Mouse (Mus musculus): ENCODE measurements at regions not wholly inside any gene's neighbourhood (a gene's known extent, or its start where the extent isn't known, plus 50 kb on each side); places are given as distances from the start of the nearest gene placed in this dataset.

GRCm38 (mm10) chr1:186230476-186230875 lies 113.4 kb upstream of the Lyplal1 start:
- H3K9ac ChIP-seq = no peak overlapping the region
- H3K4me1 ChIP-seq (replicated peaks) = no peaks in the 10 kb centered on the region
- H3K9me3 ChIP-seq = no peaks in the 10 kb centered on the region
- no peaks in the 10 kb centered on the region for H3K27me3 ChIP-seq
- no peak overlapping the region for H3K27ac ChIP-seq (replicated peaks)
- no peak for ATAC-seq (ENCODE audit: low read depth)
- no peak overlapping the region for H3K4me2 ChIP-seq
- no peak overlapping the region for H3K4me3 ChIP-seq
- 85% methylated on average over 5 of the region's 5 CpGs for WGBS
- no peaks in the 10 kb centered on the region for H3K36me3 ChIP-seq

GRCm38 (mm10) chr1:186229856-186230255 lies 112.7 kb upstream of the Lyplal1 start:
- Histone ChIP-seq H3K4me2 (no peak overlapping the region), H3K27ac (replicated peaks) (no peak overlapping the region), H3K9ac (no peak overlapping the region), H3K4me1 (replicated peaks) (no peaks in the 10 kb centered on the region), H3K36me3 (no peaks in the 10 kb centered on the region), H3K27me3 (no peaks in the 10 kb centered on the region), H3K9me3 (no peaks in the 10 kb centered on the region), H3K4me3 (no peak overlapping the region)
- ATAC-seq (ENCODE audit: low read depth) = no peak
- WGBS = 82% methylated on average over 6 of the region's 6 CpGs

- Histone ChIP-seq H3K36me3 (no peaks in the 10 kb centered on the region), H3K9me3 (no peaks in the 10 kb centered on the region), H3K27me3 (no peaks in the 10 kb centered on the region), H3K4me3 (no peak overlapping the region), H3K4me2 (no peak overlapping the region), H3K4me1 (replicated peaks) (peaks cover under 1% of the 10 kb centered on the region; the same call in 1 of the 2 replicates), H3K9ac (no peak overlapping the region), H3K27ac (replicated peaks) (no peak overlapping the region)
- ATAC-seq (ENCODE audit: low read depth) = no peak
- WGBS = 93% methylated on average over 4 of the region's 4 CpGs
Observed at GRCm38 (mm10) chr1:186228396-186228795, 111.3 kb upstream of the Lyplal1 start.

GRCm38 (mm10) chr1:186224231-186224630 lies 107.1 kb upstream of the Lyplal1 start:
- no peak overlapping the region for H3K27ac ChIP-seq (replicated peaks)
- H3K9ac ChIP-seq = no peak overlapping the region
- H3K4me1 ChIP-seq (replicated peaks) = peaks cover 4% of the 10 kb centered on the region; the same call in 1 of the 2 replicates
- H3K4me3 ChIP-seq = no peak overlapping the region
- H3K36me3 ChIP-seq = no peaks in the 10 kb centered on the region
- no peaks in the 10 kb centered on the region for H3K27me3 ChIP-seq
- no peaks in the 10 kb centered on the region for H3K9me3 ChIP-seq
- H3K4me2 ChIP-seq = no peak overlapping the region
- no peak for ATAC-seq (ENCODE audit: low read depth)
- 76% methylated on average over 5 of the region's 5 CpGs for WGBS

GRCm38 (mm10) chr1:186223417-186223816 lies 106.3 kb upstream of the Lyplal1 start:
- H3K4me1 ChIP-seq (replicated peaks) = peaks cover 4% of the 10 kb centered on the region; the same call in 1 of the 2 replicates

GRCm38 (mm10) chr1:186218995-186219394 lies 101.9 kb upstream of the Lyplal1 start:
- H3K36me3 ChIP-seq = no peaks in the 10 kb centered on the region
- H3K9me3 ChIP-seq = no peaks in the 10 kb centered on the region
- WGBS = 89% methylated on average over 4 of the region's 4 CpGs
- H3K4me1 ChIP-seq (replicated peaks) = peaks cover 14% of the 10 kb centered on the region
- H3K27me3 ChIP-seq = no peaks in the 10 kb centered on the region
- no peak overlapping the region for H3K4me2 ChIP-seq
- ATAC-seq (ENCODE audit: low read depth) = no peak
- no peak overlapping the region for H3K9ac ChIP-seq
- no peak overlapping the region for H3K27ac ChIP-seq (replicated peaks)
- no peak overlapping the region for H3K4me3 ChIP-seq

More at GRCm38 (mm10) chr1:186223417-186223816, 106.3 kb upstream of the Lyplal1 start:
- H3K27me3 ChIP-seq = no peaks in the 10 kb centered on the region
- H3K4me2 ChIP-seq = no peak overlapping the region
- 39% methylated on average over 7 of the region's 7 CpGs for WGBS
- no peak overlapping the region for H3K27ac ChIP-seq (replicated peaks)
- H3K4me3 ChIP-seq = no peak overlapping the region
- H3K9me3 ChIP-seq = no peaks in the 10 kb centered on the region
- H3K36me3 ChIP-seq = no peaks in the 10 kb centered on the region
- no peak for ATAC-seq (ENCODE audit: low read depth)
- H3K9ac ChIP-seq = no peak overlapping the region

- ATAC-seq (ENCODE audit: low read depth) = 0 out of 2 replicates have a peak, but pooled peaks have one; percentile 36
- WGBS = 12% methylated on average over 3 of the region's 3 CpGs
- Histone ChIP-seq H3K9me3 (no peaks in the 10 kb centered on the region), H3K27ac (replicated peaks) (no peak overlapping the region), H3K36me3 (no peaks in the 10 kb centered on the region), H3K27me3 (no peaks in the 10 kb centered on the region), H3K9ac (no peak overlapping the region), H3K4me2 (no peak overlapping the region), H3K4me1 (replicated peaks) (peaks cover 10% of the 10 kb centered on the region), H3K4me3 (no peak overlapping the region)
Observed at GRCm38 (mm10) chr1:186217198-186217597, 100.1 kb upstream of the Lyplal1 start.

- H3K4me3 ChIP-seq = no peak overlapping the region
- no peak for ATAC-seq (ENCODE audit: low read depth)
- H3K9me3 ChIP-seq = no peaks in the 10 kb centered on the region
- WGBS = 89% methylated on average over 1 of the region's 1 CpGs
- H3K27me3 ChIP-seq = no peaks in the 10 kb centered on the region
- no peaks in the 10 kb centered on the region for H3K36me3 ChIP-seq
- H3K27ac ChIP-seq (replicated peaks) = no peak overlapping the region
- H3K4me1 ChIP-seq (replicated peaks) = no peaks in the 10 kb centered on the region
- H3K4me2 ChIP-seq = no peak overlapping the region
- H3K9ac ChIP-seq = no peak overlapping the region
Observed at GRCm38 (mm10) chr1:186204151-186204550, 87.0 kb upstream of the Lyplal1 start.

GRCm38 (mm10) chr1:186202536-186202935 lies 85.4 kb upstream of the Lyplal1 start:
- H3K36me3 ChIP-seq = no peaks in the 10 kb centered on the region
- no peak overlapping the region for H3K4me3 ChIP-seq
- H3K4me1 ChIP-seq (replicated peaks) = no peaks in the 10 kb centered on the region
- no peak for ATAC-seq (ENCODE audit: low read depth)
- H3K9me3 ChIP-seq = no peaks in the 10 kb centered on the region
- H3K4me2 ChIP-seq = no peak overlapping the region
- no peak overlapping the region for H3K9ac ChIP-seq
- H3K27me3 ChIP-seq = no peaks in the 10 kb centered on the region
- no peak overlapping the region for H3K27ac ChIP-seq (replicated peaks)

- H3K27me3 ChIP-seq = no peaks in the 10 kb centered on the region
- H3K36me3 ChIP-seq = no peaks in the 10 kb centered on the region
- H3K4me1 ChIP-seq (replicated peaks) = no peaks in the 10 kb centered on the region
- no peak overlapping the region for H3K9ac ChIP-seq
- H3K9me3 ChIP-seq = no peaks in the 10 kb centered on the region
- no peak overlapping the region for H3K4me3 ChIP-seq
- ATAC-seq (ENCODE audit: low read depth) = no peak
- H3K27ac ChIP-seq (replicated peaks) = no peak overlapping the region
- WGBS = 74% methylated on average over 1 of the region's 1 CpGs
- H3K4me2 ChIP-seq = no peak overlapping the region
Observed at GRCm38 (mm10) chr1:186198391-186198790, 81.3 kb upstream of the Lyplal1 start.

- H3K4me2 ChIP-seq = no peak overlapping the region
- H3K9ac ChIP-seq = no peak overlapping the region
- no peak overlapping the region for H3K4me3 ChIP-seq
- H3K4me1 ChIP-seq (replicated peaks) = no peaks in the 10 kb centered on the region
- no peaks in the 10 kb centered on the region for H3K27me3 ChIP-seq
- 89% methylated on average over 2 of the region's 2 CpGs for WGBS
- no peak overlapping the region for H3K27ac ChIP-seq (replicated peaks)
- H3K36me3 ChIP-seq = no peaks in the 10 kb centered on the region
- no peak for ATAC-seq (ENCODE audit: low read depth)
- no peaks in the 10 kb centered on the region for H3K9me3 ChIP-seq
Observed at GRCm38 (mm10) chr1:186197057-186197456, 79.9 kb upstream of the Lyplal1 start.

GRCm38 (mm10) chr1:186189390-186189789 lies 72.3 kb upstream of the Lyplal1 start:
- no peak overlapping the region for H3K4me2 ChIP-seq
- H3K4me3 ChIP-seq = no peak overlapping the region
- H3K9ac ChIP-seq = no peak overlapping the region
- no peak for ATAC-seq (ENCODE audit: low read depth)
- H3K36me3 ChIP-seq = no peaks in the 10 kb centered on the region
- H3K9me3 ChIP-seq = no peaks in the 10 kb centered on the region
- WGBS = 81% methylated on average over 11 of the region's 11 CpGs
- H3K27ac ChIP-seq (replicated peaks) = no peak overlapping the region
- H3K27me3 ChIP-seq = no peaks in the 10 kb centered on the region
- no peaks in the 10 kb centered on the region for H3K4me1 ChIP-seq (replicated peaks)

- Histone ChIP-seq H3K36me3 (no peaks in the 10 kb centered on the region), H3K9ac (no peak overlapping the region), H3K4me2 (no peak overlapping the region), H3K4me1 (replicated peaks) (peaks cover 12% of the 10 kb centered on the region), H3K27me3 (no peaks in the 10 kb centered on the region), H3K4me3 (no peak overlapping the region), H3K9me3 (no peaks in the 10 kb centered on the region), H3K27ac (replicated peaks) (no peak overlapping the region)
- WGBS = 77% methylated on average over 5 of the region's 5 CpGs
- no peak for ATAC-seq (ENCODE audit: low read depth)
Observed at GRCm38 (mm10) chr1:186187372-186187771, 70.3 kb upstream of the Lyplal1 start.

Measured in neural tube, embryonic 13.5 days (tissue).